Mouse (Mus musculus) liver, postnatal 0 days (tissue): ENCODE measurements around the gene Pcdh7.

Experiments
- CTCF ChIP-seq: sonication (generic); IDR thresholded peaks from 2 replicates; pipeline ENCODE4 v1.5.1; 2016; ENCODE audit warnings: antibody characterized with exemption, low read depth
- EP300 ChIP-seq: IDR thresholded peaks from 2 replicates; pipeline ENCODE4 v1.6.1; 2016; ENCODE audit warnings: antibody characterized with exemption, low read depth, mild to moderate bottlenecking

- TF ChIP-seq CTCF (no peak), EP300 (no peak)
These were observed 366.2 kb downstream of the Pcdh7 start for GRCm38 (mm10) chr5:58083972-58084371.
